Mouse (Mus musculus) liver, postnatal 0 days (tissue): ENCODE measurements around the gene Ttc19.

Experiments used
- CTCF ChIP-seq: sonication (generic); IDR thresholded peaks from 2 replicates; pipeline ENCODE4 v1.5.1; 2016; ENCODE audit warnings: antibody characterized with exemption, low read depth
- EP300 ChIP-seq: IDR thresholded peaks from 2 replicates; pipeline ENCODE4 v1.6.1; 2016; ENCODE audit warnings: antibody characterized with exemption, low read depth, mild to moderate bottlenecking

GRCm38 (mm10) chr11:62253380-62253779 is 27.9 kb upstream of the Ttc19 start:
- no peak for TF ChIP-seq CTCF
- TF ChIP-seq EP300: no peak
